Mouse (Mus musculus) monocyte, adult 5-6 weeks (primary cell): Measurements from ENCODE around the gene Spcs2. TPM values are rescaled to one million over a fixed set of nuclear protein-coding genes. Genes with fewer than 3 reads are reported as not detected.

ENCODE experiments used
- ATAC-seq: fragments of 153-309, 156-312 bp; replicated peaks from 2 replicates; pipeline ENCODE4 v1.8.0; 2017; ENCODE audit warnings: mild to moderate bottlenecking; ENCODE audit not compliant: low TSS enrichment, insufficient number of reproducible peaks, severe bottlenecking, poor library complexity, low FRiP score
- total RNA-seq: library from RNA; stranded (forward); fragments of 200-1000, 200-491, 200-594 nt; gene quantifications from 3 replicates; pipeline ENCODE4 v1.2.3, GENCODE M21; 2017

Gene Spcs2
- total RNA-seq, 1 experiment from 2014 or later = 121 TPM

GRCm38 (mm10) chr7:99873965-99874364, 10.7 kb upstream of the Spcs2 start:
- ATAC-seq = no peak

- no peak for ATAC-seq
These were observed 6.0 kb upstream of the Spcs2 start for GRCm38 (mm10) chr7:99869296-99869695.

GRCm38 (mm10) chr7:99865219-99865618, 2.0 kb upstream of the Spcs2 start:
- ATAC-seq = no peak

GRCm38 (mm10) chr7:99864241-99865028, 1.2 kb upstream of the Spcs2 start:
- ATAC-seq = no peak

GRCm38 (mm10) chr7:99858813-99859585, 4.3 kb downstream of the Spcs2 start, which contains the start of gene Xrra1:
TSS of gene Xrra1 (plus strand) at chr7:99859116.
- peak; percentile 99 for ATAC-seq

- ATAC-seq = no peak
These were observed 5.0 kb downstream of the Spcs2 start for GRCm38 (mm10) chr7:99858175-99858812.

DNA sequence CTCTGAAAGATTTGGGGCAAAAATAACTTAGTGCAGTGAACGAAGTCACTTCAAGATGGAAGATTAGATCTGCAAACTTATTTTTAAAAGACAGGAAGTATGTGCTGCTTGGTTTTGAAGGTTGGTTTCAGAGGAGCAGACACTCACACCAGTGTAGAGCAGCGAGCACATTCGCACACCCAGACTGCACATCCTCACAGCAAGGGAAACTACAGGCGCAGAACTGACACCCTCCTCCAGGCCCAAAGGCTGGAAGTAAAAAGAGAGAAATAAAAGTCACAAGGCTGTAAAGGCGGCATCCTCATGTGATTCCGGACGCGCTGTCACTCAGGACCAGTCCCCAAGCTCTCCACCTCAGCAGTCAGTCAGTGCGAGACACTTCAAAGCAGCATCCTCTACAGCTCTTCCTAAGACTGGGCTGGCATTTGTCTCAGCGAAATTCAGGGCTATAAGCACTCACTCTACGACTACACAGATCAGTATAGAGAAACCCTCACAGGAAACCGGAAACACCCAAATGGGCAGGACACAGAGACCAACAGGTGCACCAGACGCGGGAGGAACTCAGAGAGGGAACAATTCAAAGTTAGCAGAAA, 6.9 kb downstream of the Spcs2 start:
- no peak for ATAC-seq

- ATAC-seq = no peak
These were observed 9.0 kb downstream of the Spcs2 start for GRCm38 (mm10) chr7:99854311-99854710.

GRCm38 (mm10) chr7:99853350-99853749, 9.9 kb downstream of the Spcs2 start:
- no peak for ATAC-seq

DNA sequence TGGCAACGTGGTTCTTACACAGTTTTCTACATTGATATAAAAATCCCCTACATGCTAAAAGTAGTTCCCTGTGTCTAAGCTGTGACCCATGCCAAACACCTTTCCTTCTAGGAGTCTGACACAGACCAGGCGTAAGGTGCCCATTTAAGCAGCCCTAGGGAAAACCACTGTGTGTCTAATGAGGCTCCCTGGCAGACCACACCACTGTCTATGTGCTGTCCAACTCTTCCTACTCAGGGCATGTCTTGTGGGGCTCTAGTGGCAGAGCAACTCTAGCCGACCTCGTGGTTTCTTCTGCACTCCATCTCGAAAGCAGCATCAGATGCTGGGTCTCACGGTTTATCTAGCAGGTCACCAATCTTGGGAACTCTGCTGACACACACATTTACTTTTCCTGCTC, 11.6 kb downstream of the Spcs2 start:
- ATAC-seq = no peak

GRCm38 (mm10) chr7:99851121-99851520, 12.1 kb downstream of the Spcs2 start:
- no peak for ATAC-seq

- no peak for ATAC-seq
These were observed 12.7 kb downstream of the Spcs2 start for GRCm38 (mm10) chr7:99850534-99850933.

GRCm38 (mm10) chr7:99845533-99846236, 17.6 kb downstream of the Spcs2 start:
- no peak for ATAC-seq

DNA sequence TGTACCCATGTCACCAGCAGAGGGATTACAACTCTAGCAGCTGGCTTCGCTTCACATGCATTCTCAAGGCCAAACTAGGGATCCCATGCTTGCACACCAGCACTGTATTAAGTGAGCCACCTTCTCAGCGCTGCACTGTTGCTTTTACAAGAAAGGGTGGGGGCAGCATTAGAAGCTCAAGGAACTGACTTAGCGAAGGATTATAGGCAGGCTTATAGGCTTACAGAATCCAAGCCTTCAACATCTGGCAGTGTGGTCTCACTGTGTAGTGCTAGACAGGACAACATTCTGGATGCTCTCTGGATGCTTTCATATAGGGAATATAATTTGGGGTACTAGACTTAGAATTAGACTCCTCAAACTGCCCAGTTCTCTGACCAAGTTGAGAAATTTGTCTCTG, 25.0 kb downstream of the Spcs2 start:
- no peak for ATAC-seq

- no peak for ATAC-seq
These were observed 25.7 kb downstream of the Spcs2 start for GRCm38 (mm10) chr7:99837358-99838071.

DNA sequence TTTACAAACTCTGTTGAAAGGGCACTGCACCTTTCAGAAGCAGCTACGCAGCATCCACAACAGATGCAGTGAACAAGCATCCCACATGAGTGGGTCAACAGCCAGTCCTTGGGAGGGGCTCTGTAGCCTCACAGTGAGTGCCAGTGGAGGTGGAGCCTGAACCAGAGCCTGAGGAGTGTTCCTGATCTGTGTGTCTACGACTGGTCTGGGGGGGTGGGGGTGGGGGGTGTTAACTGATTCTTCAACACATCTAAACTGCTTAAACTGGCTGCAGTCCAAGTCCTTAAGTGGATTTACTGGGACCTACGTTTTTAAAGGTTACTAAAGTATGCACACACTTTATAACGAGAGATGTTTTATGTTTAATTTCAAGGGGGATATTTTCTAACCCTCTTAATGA, 26.5 kb downstream of the Spcs2 start:
- no peak for ATAC-seq

GRCm38 (mm10) chr7:99834314-99834853, 28.9 kb downstream of the Spcs2 start:
- ATAC-seq = no peak

- no peak for ATAC-seq
These were observed 29.4 kb downstream of the Spcs2 start for GRCm38 (mm10) chr7:99833846-99834222.
